Mouse (Mus musculus) erythroblast, embryonic 14.5 days (primary cell): ENCODE results near the gene Mtmr12. TPM values are rescaled to one million over a fixed set of nuclear protein-coding genes. Genes with fewer than 3 reads are reported as not detected.

Experiments
- H3K27me3 ChIP-seq: 2 replicates; pipeline ENCODE4 v1.6.1; 2012; ENCODE audit warnings: inconsistent platforms; ENCODE audit not compliant: control insufficient read depth
- H3K36me3 ChIP-seq: 2 replicates; pipeline ENCODE4 v1.6.1; 2012; ENCODE audit warnings: mild to moderate bottlenecking, inconsistent platforms; ENCODE audit not compliant: control insufficient read depth
- H3K4me1 ChIP-seq: 2 replicates; pipeline ENCODE4 v1.6.1; 2012; ENCODE audit warnings: inconsistent platforms; ENCODE audit not compliant: control insufficient read depth
- H3K4me3 ChIP-seq: replicated peaks from 2 replicates; pipeline ENCODE3; 2012; ENCODE audit warnings: moderate library complexity, mild to moderate bottlenecking, inconsistent platforms
- H3K9me3 ChIP-seq: 2 replicates; pipeline ENCODE4 v1.6.1; 2012; ENCODE audit warnings: low read length, inconsistent platforms, mixed read lengths; ENCODE audit not compliant: control insufficient read depth
- GATA1 ChIP-seq: IDR thresholded peaks from 2 replicates; pipeline ENCODE4 v1.6.1; 2012; ENCODE audit warnings: low read length, inconsistent platforms, mixed read lengths
- TAL1 ChIP-seq: IDR thresholded peaks from 3 replicates; pipeline ENCODE4 v1.6.1; 2012; ENCODE audit warnings: low read length, inconsistent platforms, mixed read lengths
- polyA plus RNA-seq: library from polyadenylated mRNA; stranded (reverse); fragments of >175 nt; gene quantifications from 2 replicates; pipeline ENCODE4 v1.2.3, GENCODE M21; 2012

Mtmr12 gene
- polyA plus RNA-seq, 1 experiment, result 0.16 TPM

DNA sequence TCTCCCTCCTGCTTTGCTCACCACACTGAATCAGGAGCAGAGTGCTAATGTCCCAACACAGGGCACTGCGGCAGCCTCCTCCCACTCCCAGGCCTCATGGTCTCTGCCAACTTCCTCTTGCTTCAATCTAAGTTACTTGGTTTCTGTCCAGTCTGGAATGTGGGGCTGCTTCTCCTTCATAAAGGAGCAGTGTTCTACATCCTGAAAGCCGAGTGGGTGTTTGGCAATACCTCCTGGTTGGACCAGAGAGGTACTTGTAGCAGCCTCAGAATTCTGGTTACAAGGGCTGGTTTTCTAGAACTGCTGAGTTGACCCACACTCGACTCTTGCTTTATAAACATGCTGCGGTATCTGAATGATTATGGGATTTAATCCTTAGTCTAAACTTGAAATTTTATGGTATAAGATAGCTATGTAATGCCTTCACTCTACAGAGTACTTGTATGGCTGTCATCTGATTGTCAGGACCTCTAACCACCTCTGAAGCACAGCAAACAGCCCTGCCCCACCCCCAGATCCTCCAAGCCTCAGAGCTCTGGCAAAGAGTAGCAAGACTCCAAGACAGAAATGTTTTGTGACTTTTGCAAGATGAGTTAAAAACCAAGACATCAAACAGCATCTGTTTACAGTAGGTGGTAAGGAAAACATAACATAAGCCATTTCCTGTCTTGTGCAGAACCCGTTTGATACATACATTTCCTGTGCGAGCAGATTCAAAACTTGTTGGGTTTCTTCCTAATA lies 80.1 kb downstream of the Mtmr12 start:
- Histone ChIP-seq H3K4me3 (no peak overlapping the region), H3K9me3 (peaks cover 6% of the 10 kb centered on the region), H3K36me3 (no peaks in the 10 kb centered on the region), H3K27me3 (no peaks in the 10 kb centered on the region), H3K4me1 (no peaks in the 10 kb centered on the region)
- no peak for TF ChIP-seq GATA1
- TF ChIP-seq TAL1, result no peak

DNA sequence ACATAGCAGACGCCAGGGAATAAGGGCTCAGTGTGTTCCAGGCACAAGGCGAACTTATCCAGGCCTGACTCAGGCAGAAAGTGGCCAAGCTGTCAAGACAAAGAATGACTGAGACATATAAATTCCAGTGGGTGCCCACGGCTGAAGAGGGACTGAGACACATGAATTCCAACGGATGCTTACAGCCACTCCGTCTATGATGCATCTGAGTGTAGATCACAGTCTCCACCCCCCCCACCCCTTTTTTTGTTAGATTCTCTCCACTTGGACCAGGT lies 80.6 kb downstream of the Mtmr12 start:
- Histone ChIP-seq H3K4me1 (peaks cover 4% of the 10 kb centered on the region), H3K9me3 (peaks cover 6% of the 10 kb centered on the region), H3K4me3 (no peak overlapping the region), H3K36me3 (no peaks in the 10 kb centered on the region), H3K27me3 (no peaks in the 10 kb centered on the region)
- TF ChIP-seq GATA1 (no peak), TAL1 (no peak)

DNA sequence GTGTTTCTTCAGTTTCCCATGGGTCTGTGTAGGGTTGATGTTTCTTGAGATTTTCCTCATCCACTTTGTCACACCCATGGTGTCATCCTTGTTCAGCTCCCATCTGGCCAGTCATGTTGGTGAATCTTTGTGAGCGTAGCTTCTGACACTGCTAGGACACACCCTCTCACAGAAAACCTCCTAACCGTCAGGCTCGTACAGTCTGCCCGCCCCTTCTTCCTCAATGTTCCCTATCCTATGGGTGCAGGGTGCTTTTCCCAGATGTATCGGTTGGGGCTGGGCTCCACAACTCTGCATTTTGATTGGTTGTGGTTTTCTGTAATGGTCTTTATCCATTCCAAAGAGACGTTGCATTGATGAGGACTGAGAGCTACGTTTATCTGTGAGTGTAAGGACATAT lies 85.5 kb downstream of the Mtmr12 start:
- Histone ChIP-seq H3K36me3 (no peaks in the 10 kb centered on the region), H3K9me3 (no peaks in the 10 kb centered on the region), H3K4me1 (peaks cover 8% of the 10 kb centered on the region), H3K27me3 (no peaks in the 10 kb centered on the region), H3K4me3 (no peak overlapping the region)
- TF ChIP-seq TAL1, result no peak
- TF ChIP-seq GATA1, result no peak

DNA sequence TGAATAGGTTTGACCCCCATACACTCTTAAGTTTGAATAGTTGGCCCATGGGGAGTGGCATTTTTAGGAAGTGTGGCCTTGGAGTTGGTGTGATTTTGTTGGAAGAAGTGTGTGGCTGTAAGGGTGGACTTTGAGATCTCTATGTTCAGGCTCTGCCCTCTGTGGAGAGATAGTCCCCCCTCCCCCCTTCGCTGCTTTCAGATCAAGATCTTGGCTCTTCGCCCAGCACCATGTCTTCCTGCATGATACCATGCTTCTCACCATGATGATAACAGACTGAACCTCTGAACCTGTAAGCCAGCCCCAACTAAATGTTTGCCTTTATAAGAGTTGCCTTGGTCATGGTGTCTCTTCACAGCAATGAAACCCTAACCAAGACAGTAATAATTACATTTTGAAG lies 86.9 kb downstream of the Mtmr12 start:
- no peaks in the 10 kb centered on the region for H3K9me3 ChIP-seq
- TF ChIP-seq GATA1 (no peak), TAL1 (no peak)
- peaks cover 8% of the 10 kb centered on the region for H3K4me1 ChIP-seq
- H3K4me3 ChIP-seq, result no peak overlapping the region
- H3K27me3 ChIP-seq, result no peaks in the 10 kb centered on the region
- H3K36me3 ChIP-seq, result no peaks in the 10 kb centered on the region

DNA sequence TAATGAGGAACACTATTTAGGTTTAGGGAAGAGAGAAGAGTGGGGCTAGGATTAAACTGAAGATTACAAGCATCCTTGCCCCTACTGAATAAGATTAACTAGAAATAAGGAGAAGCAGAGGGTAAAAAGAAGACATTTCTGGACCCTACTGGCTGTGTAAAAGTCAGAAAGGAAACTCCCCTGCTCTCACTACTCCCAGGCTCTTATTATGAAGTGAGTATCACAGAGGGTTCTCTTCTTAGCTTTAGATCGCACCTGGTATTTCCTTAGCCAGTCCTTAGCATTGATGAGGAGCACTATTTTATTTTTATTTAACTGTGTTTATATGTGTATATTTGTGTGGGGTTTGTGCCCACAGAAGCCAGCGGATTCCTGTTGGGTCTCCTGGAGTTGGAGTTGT lies 91.4 kb downstream of the Mtmr12 start:
- H3K27me3 ChIP-seq, result no peaks in the 10 kb centered on the region
- H3K36me3 ChIP-seq, result no peaks in the 10 kb centered on the region
- no peak overlapping the region for H3K4me3 ChIP-seq
- no peaks in the 10 kb centered on the region for H3K9me3 ChIP-seq
- TF ChIP-seq TAL1 (no peak), GATA1 (no peak)
- peaks cover 2% of the 10 kb centered on the region; the same call in 1 of the 2 replicates for H3K4me1 ChIP-seq

DNA sequence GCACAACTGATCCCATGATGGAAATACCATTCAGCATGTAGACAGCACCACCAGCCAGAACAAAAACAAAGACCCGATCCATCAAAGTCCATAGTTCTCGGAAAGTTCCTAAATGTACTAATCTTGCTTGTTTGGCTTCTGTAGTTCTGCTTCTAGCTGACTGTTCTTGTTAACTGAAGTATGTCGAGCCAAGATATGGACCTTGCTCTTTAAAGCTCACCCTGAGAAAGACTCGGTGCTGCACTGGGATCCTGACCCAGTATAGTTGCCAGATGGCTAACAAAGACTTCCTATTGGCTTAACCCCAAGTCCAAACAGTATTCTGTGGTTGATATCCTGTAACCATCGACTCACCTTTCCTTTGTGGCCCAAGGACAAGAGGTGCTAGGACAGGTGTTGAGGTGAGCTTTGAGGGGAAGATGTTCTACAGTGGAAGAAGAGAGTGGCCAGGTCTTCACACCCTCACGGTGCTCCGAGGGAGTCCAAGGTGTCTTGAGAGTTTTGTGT lies 93.5 kb downstream of the Mtmr12 start:
- Histone ChIP-seq H3K27me3 (no peaks in the 10 kb centered on the region), H3K36me3 (no peaks in the 10 kb centered on the region), H3K4me3 (no peak overlapping the region), H3K4me1 (peaks cover 4% of the 10 kb centered on the region), H3K9me3 (no peaks in the 10 kb centered on the region)
- TF ChIP-seq GATA1 (no peak), TAL1 (no peak)

DNA sequence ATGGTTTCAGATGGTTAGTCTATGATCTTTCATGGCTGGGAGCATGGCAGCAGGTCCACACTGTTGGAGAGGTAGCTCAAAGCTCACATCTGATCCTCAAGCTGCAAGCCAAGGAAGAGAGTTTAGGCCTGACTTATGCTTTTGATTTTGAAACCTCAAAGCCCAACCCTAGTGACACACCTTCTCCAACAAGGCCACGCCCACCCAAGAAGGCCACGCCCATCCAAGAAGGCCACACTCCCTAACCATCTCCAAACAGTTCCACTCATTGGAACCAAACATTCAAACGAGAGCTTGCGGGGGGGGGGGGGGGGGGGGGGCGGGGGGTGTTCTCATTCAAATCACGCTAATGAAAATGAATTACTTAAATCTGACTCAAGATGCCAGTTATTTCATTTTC lies 96.9 kb downstream of the Mtmr12 start:
- Histone ChIP-seq H3K4me3 (no peak overlapping the region), H3K4me1 (peaks cover 28% of the 10 kb centered on the region), H3K27me3 (no peaks in the 10 kb centered on the region), H3K36me3 (no peaks in the 10 kb centered on the region), H3K9me3 (no peaks in the 10 kb centered on the region)
- TF ChIP-seq GATA1 (no peak), TAL1 (no peak)

DNA sequence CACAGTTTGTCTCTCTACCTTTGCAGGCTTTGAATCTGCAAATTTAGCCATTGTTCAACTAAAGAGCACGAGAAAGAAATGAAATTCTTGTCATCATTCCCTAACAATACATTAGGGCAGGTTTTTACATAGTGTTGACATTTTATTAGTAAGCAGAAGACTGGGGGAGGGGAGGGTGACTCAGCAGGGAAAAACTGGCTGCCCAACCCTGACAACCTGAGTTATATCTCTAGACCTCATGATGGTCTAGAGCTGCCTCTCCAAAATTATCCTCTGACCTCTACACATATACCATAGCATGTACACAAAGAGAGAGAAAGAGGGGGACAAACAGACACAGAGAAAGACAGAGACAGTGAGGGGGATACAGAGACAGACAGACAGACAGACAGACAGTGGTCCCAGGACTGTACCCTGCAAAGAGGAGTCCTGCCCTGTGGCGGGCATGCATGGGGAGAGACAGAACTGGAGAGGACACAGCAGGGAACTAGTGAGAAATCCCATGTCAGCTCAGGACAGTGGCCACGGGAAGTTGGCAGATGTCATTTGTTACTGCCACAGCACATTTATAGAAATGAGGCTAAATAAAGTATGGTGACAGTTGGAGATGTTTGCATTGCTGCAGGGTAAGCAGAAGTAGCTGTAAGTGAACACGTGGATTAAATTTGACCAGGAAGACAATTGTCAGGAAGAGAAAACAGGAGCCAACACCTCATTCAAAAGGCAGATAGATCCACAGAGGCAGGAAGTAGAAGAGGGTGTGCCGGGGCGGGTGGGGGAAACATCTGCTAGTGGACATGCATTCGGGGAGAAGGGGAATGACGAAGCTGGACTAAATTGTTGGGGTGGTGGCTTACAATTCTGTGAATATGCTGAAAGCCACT lies 101.6 kb downstream of the Mtmr12 start:
- Histone ChIP-seq H3K36me3 (no peaks in the 10 kb centered on the region), H3K4me3 (peak overlapping the region; percentile 25), H3K4me1 (peaks cover 48% of the 10 kb centered on the region), H3K9me3 (no peaks in the 10 kb centered on the region), H3K27me3 (no peaks in the 10 kb centered on the region)
- TF ChIP-seq TAL1 (no peak), GATA1 (no peak)

DNA sequence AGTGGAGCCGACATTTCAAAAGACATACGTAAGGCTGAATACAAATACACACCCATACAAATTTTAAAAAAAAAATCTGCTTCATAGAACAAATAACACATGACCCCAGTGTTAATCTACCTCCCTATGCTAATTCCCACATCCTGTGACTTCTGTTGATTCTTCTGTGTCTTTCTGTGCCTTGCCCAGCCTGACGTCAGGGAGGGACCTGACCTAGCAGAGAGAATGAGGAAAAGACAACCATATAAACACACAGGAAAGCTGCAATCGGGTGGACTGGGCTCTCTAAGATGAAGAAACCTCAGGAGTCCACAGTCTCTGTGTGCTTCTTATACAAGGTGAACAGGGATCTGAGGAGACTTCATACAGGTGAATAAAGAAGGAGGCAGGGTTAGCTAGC lies 102.3 kb downstream of the Mtmr12 start:
- Histone ChIP-seq H3K4me3 (no peak overlapping the region), H3K4me1 (peaks cover 46% of the 10 kb centered on the region), H3K27me3 (no peaks in the 10 kb centered on the region), H3K36me3 (no peaks in the 10 kb centered on the region), H3K9me3 (no peaks in the 10 kb centered on the region)
- TF ChIP-seq TAL1, result no peak
- TF ChIP-seq GATA1, result no peak
